Mouse (Mus musculus) frontal cortex, adult 2 months (tissue): Measurements from ENCODE around the gene Oscp1. TPM values are rescaled to one million over a fixed set of nuclear protein-coding genes. Genes with fewer than 3 reads are reported as not detected.

Experiments used
- DNase-seq, 2 experiments: peaks; one replicate each; pipeline ENCODE4 v3.0.0; 2022; ENCODE audit warnings: low spot score in 1 of 2; ENCODE audit errors: extremely low spot score in 1 of 2
- polyA plus RNA-seq: library from polyadenylated mRNA; depleted of rRNA; stranded (reverse); fragments of >200 nt; gene quantifications from 2 replicates; pipeline ENCODE4 v1.2.3, GENCODE M21; 2012; rRNA removed

Gene Oscp1
- polyA plus RNA-seq, 1 experiment = 22.3 TPM

DNA sequence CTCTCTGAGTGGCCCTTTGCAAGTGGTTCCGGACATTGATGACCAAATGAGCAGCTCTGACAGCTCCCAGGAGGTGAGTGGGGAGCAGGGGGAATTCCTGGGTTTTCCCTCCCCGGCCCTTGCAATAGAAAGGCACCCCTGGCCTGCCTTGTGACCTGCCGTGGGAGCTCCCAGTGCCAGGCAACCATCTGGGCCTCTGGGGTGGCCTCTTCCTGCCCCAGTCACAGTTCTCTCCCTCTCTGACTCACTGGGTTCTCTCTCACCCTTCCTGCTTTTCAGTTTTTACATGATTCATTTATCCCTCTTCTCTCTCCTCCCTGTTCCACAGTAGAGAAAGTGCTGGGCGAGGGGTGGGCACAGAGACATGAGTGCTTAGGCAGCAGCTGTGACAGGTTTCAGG, 79.4 kb downstream of the Oscp1 start:
- no peak for DNase-seq

DNA sequence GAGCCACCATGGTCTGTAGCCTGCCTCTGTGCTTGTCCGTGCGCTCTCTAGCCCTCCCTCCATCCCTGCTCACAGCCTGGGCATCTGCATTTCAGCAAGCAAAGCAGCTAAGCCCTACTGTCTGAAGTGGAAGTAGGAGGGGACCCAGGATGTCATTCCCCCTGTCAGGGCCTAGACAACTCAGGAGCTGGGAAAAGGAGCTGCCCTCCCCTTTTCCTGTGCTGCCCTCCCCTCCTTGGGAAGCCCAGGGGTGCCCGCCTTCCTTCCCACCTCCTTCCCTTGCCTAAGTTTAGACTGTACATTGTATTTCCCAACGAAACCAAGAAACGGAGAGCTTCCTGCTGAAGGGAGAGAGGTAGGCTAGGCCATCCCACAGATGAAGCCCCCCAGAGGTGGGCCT, 82.7 kb downstream of the Oscp1 start:
- no peak for DNase-seq

Other genes with a start within 250 kb of the Oscp1 start
- 5.4 and 7.2 TPM in 2 replicates for gene Csf3r, start 34.0 kb upstream of the Oscp1 start, polyA plus RNA-seq
- 76.9 and 82.6 TPM in 2 replicates for gene Mrps15, start 11.6 kb upstream of the Oscp1 start, polyA plus RNA-seq
- 25.3 and 26.7 TPM in 2 replicates for gene Lsm10, start 38.1 kb downstream of the Oscp1 start, polyA plus RNA-seq
- 18.9 and 22.2 TPM in 2 replicates for gene Stk40, start 45.4 kb downstream of the Oscp1 start, polyA plus RNA-seq
- gene Eva1b, start 89.2 kb downstream of the Oscp1 start, polyA plus RNA-seq = 8.6 and 9.3 TPM in 2 replicates
- 1.0 TPM in 2 replicates for gene Sh3d21, start 104.9 kb downstream of the Oscp1 start, polyA plus RNA-seq
- 95.8 and 103 TPM in 2 replicates for gene Thrap3, start 144.2 kb downstream of the Oscp1 start, polyA plus RNA-seq
- gene Map7d1, start 197.8 kb downstream of the Oscp1 start, polyA plus RNA-seq = 201 and 206 TPM in 2 replicates
- 110 and 111 TPM in 2 replicates for gene Trappc3, start 203.8 kb downstream of the Oscp1 start, polyA plus RNA-seq
- gene Col8a2, start 228.2 kb downstream of the Oscp1 start, polyA plus RNA-seq = 0.38 and 0.50 TPM in 2 replicates